Mouse (Mus musculus): ENCODE measurements at regions not wholly inside any gene's neighbourhood (a gene's known extent, or its start where the extent isn't known, plus 50 kb on each side); places are given as distances from the start of the nearest gene placed in this dataset.
A peak's percentile ranks its signal among the peaks of the same experiment; 100 is the strongest.

GRCm38 (mm10) chr17:45866346-45866745 is 132.7 kb upstream of the 1600014C23Rik start:
- 0 out of 2 replicates have a peak overlapping the region, but pooled peaks have one; percentile 11 for H3K4me3 ChIP-seq
- peak overlapping the region; percentile 16; the same call in 1 of the 2 replicates for H3K27ac ChIP-seq
- peak; percentile 60 for DNase-seq
- TF ChIP-seq CTCF (IDR thresholded peaks at IDR 0.05): no peak
- intact Hi-C loops (cut with DNase I): no loop called here

GRCm38 (mm10) chr17:45865944-45866343 is 132.3 kb upstream of the 1600014C23Rik start:
- intact Hi-C loops (cut with DNase I): no loop called here
- H3K27ac ChIP-seq: no peak overlapping the region; the same call in 1 of the 2 replicates
- DNase-seq: no peak
- TF ChIP-seq CTCF (IDR thresholded peaks at IDR 0.05): no peak
- 0 out of 2 replicates have a peak overlapping the region, but pooled peaks have one; percentile 11 for H3K4me3 ChIP-seq

DNA sequence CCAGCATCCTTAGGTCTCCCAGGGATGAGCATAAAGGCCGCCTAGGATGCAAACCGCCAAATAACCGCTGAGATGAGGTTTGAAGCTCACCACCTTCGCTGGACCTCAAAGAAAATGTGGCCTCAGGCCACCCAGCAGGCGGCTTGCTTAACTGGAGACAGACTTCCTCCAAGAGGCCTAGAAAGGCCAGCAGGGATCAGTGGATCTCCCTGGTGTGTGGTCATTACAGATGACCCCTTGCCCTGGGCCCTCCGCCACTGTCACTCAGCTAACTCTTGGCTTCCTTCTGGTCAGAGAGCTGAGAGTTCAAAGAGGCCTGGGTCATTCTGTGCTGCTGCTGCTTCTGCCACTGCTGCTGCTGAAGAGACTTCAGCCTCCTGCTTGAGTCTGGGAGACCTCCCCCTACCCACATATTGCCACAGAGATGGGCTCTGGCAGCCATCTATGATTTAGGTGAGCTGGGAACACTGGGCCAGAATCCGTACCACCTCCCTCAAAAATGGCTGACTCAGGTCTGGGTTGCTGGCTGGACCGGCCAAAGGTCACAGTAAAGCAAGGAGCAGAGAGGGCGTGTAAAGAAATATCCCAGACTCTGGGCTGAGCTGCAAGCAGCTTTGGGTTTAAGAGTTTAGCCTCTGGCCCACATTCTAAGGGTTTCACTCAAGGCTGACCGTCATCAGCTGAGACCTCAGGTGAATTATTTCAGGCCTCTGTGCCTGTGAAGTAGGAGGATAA is 130.0 kb upstream of the 1600014C23Rik start:
- intact Hi-C loops (cut with DNase I): no loop called here
- TF ChIP-seq CTCF (IDR thresholded peaks at IDR 0.05): no peak
- Histone ChIP-seq H3K4me3 (no peak overlapping the region), H3K27ac (no peak overlapping the region)
- no peak for DNase-seq

GRCm38 (mm10) chr17:45863031-45863430 is 129.4 kb upstream of the 1600014C23Rik start:
- no peak overlapping the region for H3K27ac ChIP-seq
- no peak overlapping the region for H3K4me3 ChIP-seq
- no peak for TF ChIP-seq CTCF (IDR thresholded peaks at IDR 0.05)
- no peak for DNase-seq
- intact Hi-C loops (cut with DNase I): no loop called here

DNA sequence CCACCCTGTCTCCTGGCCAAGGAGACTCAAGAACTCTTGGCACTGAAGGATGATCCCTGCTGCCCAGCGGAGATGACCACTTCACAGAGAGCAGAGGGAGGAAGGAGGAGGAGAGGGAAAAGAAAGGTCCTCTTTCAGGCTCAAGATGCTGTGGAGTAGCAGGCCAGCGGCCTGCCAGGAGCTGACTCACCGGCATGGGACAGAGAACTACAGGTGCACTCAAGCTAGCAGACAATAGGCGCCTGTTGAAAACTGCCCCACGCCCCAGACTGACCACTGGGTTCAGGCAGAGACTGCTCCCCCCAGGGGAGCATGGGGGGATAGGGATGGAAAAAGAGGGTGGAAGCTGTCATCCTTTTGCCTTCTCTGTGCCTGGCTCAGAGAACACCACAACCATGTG is 125.8 kb upstream of the 1600014C23Rik start:
- intact Hi-C loops (cut with DNase I): no loop called here
- no peak for TF ChIP-seq CTCF (IDR thresholded peaks at IDR 0.05)
- no peak overlapping the region for H3K4me3 ChIP-seq
- DNase-seq: no peak
- H3K27ac ChIP-seq: no peak overlapping the region

DNA sequence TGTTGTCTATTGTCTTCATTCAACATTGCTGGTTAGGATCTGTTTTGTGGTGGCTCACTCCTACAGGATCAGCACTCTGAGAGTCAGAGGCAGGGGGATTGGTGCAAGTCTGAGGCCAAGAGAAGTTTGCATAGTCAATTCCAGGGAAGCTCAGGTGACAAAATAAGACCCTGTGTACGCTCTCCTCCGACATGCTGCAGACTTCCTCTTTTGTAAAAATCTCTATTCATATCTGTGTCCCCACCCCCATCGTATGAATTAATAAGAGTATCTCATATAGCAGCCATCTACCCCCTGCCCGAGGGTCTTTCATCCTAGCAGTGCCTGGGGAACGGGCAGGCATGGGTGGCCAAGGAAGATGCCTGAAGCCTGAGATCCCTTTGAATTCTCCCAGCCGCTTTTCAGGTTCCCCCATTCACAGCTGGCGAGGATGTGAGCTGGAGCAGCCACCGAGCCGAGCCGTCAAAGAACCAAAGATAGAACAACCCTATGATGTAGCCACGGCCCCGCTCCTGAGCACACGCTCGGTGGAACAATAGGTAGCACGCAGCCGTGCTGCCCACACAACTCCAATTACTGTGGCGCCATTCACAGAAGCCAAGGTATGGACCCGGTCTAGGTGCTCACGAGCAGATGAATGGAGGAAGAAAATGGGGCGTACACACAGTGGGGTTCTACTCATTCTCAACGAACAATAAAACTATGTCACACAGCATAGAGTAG is 120.4 kb upstream of the 1600014C23Rik start:
- TF ChIP-seq CTCF (IDR thresholded peaks at IDR 0.05): no peak
- H3K4me3 ChIP-seq: no peak overlapping the region
- H3K27ac ChIP-seq: no peak overlapping the region
- no peak for DNase-seq
- intact Hi-C loops (cut with DNase I): loop anchor here (5.0 kb wide), 1 partner anchor 38 kb away; no protein-coding TSS in a partner anchor

GRCm38 (mm10) chr17:45852402-45852801 is 118.8 kb upstream of the 1600014C23Rik start:
- TF ChIP-seq CTCF (IDR thresholded peaks at IDR 0.05): no peak
- intact Hi-C loops (cut with DNase I): loop anchor here (5.0 kb wide), 1 partner anchor 40 kb away; no protein-coding TSS in a partner anchor
- DNase-seq: no peak
- H3K4me3 ChIP-seq: no peak overlapping the region
- no peak overlapping the region for H3K27ac ChIP-seq

GRCm38 (mm10) chr17:45851723-45852396 is 118.2 kb upstream of the 1600014C23Rik start:
- intact Hi-C loops (cut with DNase I): loop anchor here (5.0 kb wide), 1 partner anchor 40 kb away; no protein-coding TSS in a partner anchor
- TF ChIP-seq CTCF (IDR thresholded peaks at IDR 0.05): no peak
- H3K27ac ChIP-seq: no peak overlapping the region
- H3K4me3 ChIP-seq: no peak overlapping the region
- DNase-seq: no peak

GRCm38 (mm10) chr17:45850976-45851375 is 117.3 kb upstream of the 1600014C23Rik start:
- Histone ChIP-seq H3K4me3 (no peak overlapping the region), H3K27ac (no peak overlapping the region)
- TF ChIP-seq CTCF (IDR thresholded peaks at IDR 0.05): no peak
- intact Hi-C loops (cut with DNase I): loop anchor here (5.0 kb wide), 1 partner anchor 41 kb away; no protein-coding TSS in a partner anchor
- no peak for DNase-seq

DNA sequence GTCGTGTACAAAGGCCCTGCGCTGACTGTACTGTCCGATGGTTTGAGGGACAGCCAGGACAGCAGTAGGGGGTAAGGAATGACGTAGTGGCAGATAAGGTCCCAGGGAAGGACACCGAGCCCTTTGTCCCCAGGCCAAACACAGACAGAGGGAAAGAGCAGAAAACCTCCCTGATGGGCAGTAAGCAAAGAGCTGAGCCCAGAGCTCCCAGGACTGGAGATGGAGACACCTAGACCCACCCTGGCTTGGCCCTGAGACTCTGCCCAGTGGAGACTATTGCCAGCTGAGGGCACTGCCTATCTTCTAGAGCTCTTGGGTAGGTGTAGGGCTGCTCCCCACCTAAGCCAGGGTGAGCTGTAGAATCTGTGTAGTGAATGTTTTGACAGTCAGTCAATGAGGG is 116.5 kb upstream of the 1600014C23Rik start:
- no peak for TF ChIP-seq CTCF (IDR thresholded peaks at IDR 0.05)
- no peak overlapping the region for H3K4me3 ChIP-seq
- intact Hi-C loops (cut with DNase I): loop anchor here (5.0 kb wide), 1 partner anchor 42 kb away; no protein-coding TSS in a partner anchor
- no peak for DNase-seq
- no peak overlapping the region for H3K27ac ChIP-seq

GRCm38 (mm10) chr17:45848605-45849004 is 115.0 kb upstream of the 1600014C23Rik start:
- Histone ChIP-seq H3K4me3 (peak overlapping the region; percentile 51), H3K27ac (peak overlapping the region; percentile 98)
- TF ChIP-seq CTCF (IDR thresholded peaks at IDR 0.05): peak; percentile 80
- DNase-seq: peak; percentile 91
- intact Hi-C loops (cut with DNase I): loop anchor here (1.0 to 5.0 kb wide), 3 partner anchors 59 to 184 kb away; partner anchors contain the start of gene Vegfa

DNA sequence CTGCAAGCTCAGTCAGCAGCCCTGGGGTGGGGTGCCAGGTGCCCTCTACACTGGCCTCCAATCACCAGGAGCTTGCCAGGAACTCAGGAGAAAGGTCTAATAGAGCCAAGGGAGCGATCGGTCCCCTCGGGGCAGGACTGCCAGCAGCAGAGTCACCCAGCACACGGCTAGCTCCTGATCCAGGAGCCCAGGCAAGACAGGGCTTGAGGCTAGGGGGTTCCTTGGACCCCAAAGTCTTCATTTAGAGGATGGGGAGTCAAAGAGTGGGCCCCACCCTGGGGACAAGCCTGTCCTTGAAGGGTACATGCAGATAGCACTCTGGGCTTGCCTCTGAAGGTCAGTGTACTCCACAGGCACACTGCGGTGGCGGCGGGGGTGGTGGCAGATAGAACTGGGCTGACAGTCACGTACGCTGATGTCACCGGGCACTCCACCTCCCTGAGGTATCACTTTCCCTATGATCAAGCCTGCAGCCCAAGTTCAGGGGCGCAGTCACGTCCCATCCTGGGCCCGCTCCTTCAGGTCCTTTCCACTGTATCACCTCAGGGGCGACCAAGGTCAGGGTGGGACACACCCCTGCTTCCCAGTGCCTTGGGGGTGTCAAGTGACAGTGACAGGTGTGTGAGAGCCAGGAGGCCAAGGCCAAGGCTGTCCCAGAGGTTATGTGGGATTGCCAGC is 114.2 kb upstream of the 1600014C23Rik start:
- peak overlapping the region; percentile 98 for H3K27ac ChIP-seq
- peak overlapping the region; percentile 51 for H3K4me3 ChIP-seq
- intact Hi-C loops (cut with DNase I): loop anchor here (1.0 to 5.0 kb wide), 4 partner anchors 32 to 184 kb away; partner anchors contain the start of gene Vegfa
- DNase-seq: peak; percentile 91
- no peak for TF ChIP-seq CTCF (IDR thresholded peaks at IDR 0.05)
